Mouse (Mus musculus): Measurements from ENCODE around the gene Rft1. TPM values are rescaled to one million over a fixed set of nuclear protein-coding genes. Genes with fewer than 3 reads are reported as not detected.

Gene Rft1
- total and polyA plus RNA-seq, 3 experiments: 9.1 to 11.3 TPM; not detected in 1

DNA sequence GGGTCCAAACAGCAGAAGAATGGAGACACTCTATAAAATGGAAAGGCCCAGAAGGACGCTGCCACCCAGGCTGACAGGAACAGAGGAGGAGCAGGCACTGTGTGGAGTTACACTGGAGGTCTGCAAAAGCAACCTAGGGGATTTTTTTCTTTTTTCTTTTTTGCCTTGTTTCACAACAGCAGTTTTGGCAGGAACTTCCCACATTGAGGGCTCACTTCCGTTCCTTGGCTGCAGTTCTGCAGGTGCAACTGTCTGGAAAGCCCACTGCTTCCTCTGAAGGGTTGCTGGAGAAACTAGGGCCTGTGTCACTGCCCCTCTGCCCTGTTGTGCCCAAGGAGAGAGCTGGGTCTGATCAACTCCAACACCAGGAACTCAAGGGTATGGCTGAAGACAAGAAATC, 12.4 kb upstream of the Rft1 start:
- no peaks in the 10 kb centered on the region for H3K9me3 ChIP-seq (replicated peaks; ENCODE audit: insufficient read depth, low read length)
- H3K4me3 ChIP-seq (ENCODE audit: control insufficient read depth in 1 of 2, insufficient read depth in 1 of 2, low read depth in 2 of 2, low read length in 2 of 2): no peak overlapping the region
- H3K36me3 ChIP-seq (ENCODE audit: control insufficient read depth in 1 of 2, insufficient read depth in 2 of 2, low read length in 2 of 2): no peaks in the 10 kb centered on the region
- H3K9ac ChIP-seq (ENCODE audit: control insufficient read depth, low read depth, low read length, poor library complexity, severe bottlenecking): no peak overlapping the region
- H3K27ac ChIP-seq (ENCODE audit: control insufficient read depth, low read depth, low read length): no peak overlapping the region
- peaks cover 2 to 7% of the 10 kb centered on the region in 2 experiments; a peak in 3 of 4 replicates for H3K27me3 ChIP-seq (ENCODE audit: control insufficient read depth in 1 of 2, insufficient read depth in 2 of 2, low read length in 2 of 2)
- no peak for TF ChIP-seq ZMIZ1 (IDR thresholded peaks at IDR 0.05; ENCODE audit: low read depth, low read length)
- no peak for TF ChIP-seq NRF1 (IDR thresholded peaks at IDR 0.05; ENCODE audit: insufficient read depth, low read depth, low read length, poor library complexity, severe bottlenecking)
- no peak for TF ChIP-seq RAD21 (IDR thresholded peaks at IDR 0.05; ENCODE audit: low read depth, low read length)
- no peak for TF ChIP-seq MAZ (IDR thresholded peaks at IDR 0.05; ENCODE audit: low read depth, low read length)
- no peak for TF ChIP-seq MAX (IDR thresholded peaks at IDR 0.05; ENCODE audit: low read length)
- TF ChIP-seq GABPA (IDR thresholded peaks at IDR 0.05; ENCODE audit: low read depth, low read length): no peak
- no peak for TF ChIP-seq MAFK (IDR thresholded peaks at IDR 0.05; ENCODE audit: borderline replicate concordance, low read depth, low read length)
- TF ChIP-seq TCF12 (IDR thresholded peaks at IDR 0.05; ENCODE audit: low read depth, low read length): no peak
- TF ChIP-seq ZNF384 (IDR thresholded peaks at IDR 0.05; ENCODE audit: low read depth, low read length): no peak
- TF ChIP-seq ELF1 (IDR thresholded peaks at IDR 0.05; ENCODE audit: low read depth, low read length): no peak
- TF ChIP-seq MYB (IDR thresholded peaks at IDR 0.05; ENCODE audit: low read depth, low read length): no peak
- no peak for TF ChIP-seq POLR2AphosphoS5 (IDR thresholded peaks at IDR 0.05; ENCODE audit: borderline replicate concordance, low read depth, low read length)
- TF ChIP-seq ZC3H11A (IDR thresholded peaks at IDR 0.05; ENCODE audit: low read depth, low read length): no peak
- TF ChIP-seq MYC (IDR thresholded peaks at IDR 0.05; ENCODE audit: low read depth, low read length): no peak
- no peak for TF ChIP-seq CTCF (IDR thresholded peaks at IDR 0.05 in 2 of 3, conservative IDR thresholded peaks at IDR 0.05 in 1 of 3; ENCODE audit: control insufficient read depth in 1 of 3, insufficient read depth in 1 of 3, low read depth in 2 of 3, low read length in 3 of 3, poor library complexity in 1 of 3, severe bottlenecking in 1 of 3)
- TF ChIP-seq KAT2A (conservative IDR thresholded peaks at IDR 0.05; ENCODE audit: low read depth, low read length): no peak
- DNase-seq (ENCODE audit: low read depth, low spot score): no peak
- H3K79me2 ChIP-seq (ENCODE audit: control insufficient read depth, insufficient read depth, low read length, poor library complexity): no peaks in the 10 kb centered on the region
- no peaks in the 10 kb centered on the region for H3K4me1 ChIP-seq (ENCODE audit: control insufficient read depth in 1 of 2, insufficient read depth in 2 of 2, low read length in 2 of 2)

DNA sequence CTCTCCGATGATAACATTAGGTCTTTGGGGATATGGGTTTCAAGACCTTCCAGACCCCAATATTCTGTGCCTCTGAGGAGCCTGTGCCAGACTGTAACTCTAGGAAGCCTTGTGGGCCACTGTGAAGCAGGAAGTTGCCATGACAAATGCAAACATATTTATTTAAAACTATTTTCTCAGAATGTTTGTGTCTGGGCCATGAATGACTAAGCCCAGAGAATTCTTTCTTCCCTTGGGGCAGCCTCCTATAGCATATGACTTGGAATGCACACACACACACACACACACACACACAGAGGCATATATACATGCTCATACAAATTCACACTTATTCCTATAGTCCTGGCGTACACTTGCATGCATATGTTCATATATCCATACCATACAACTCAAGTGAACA, 10.1 kb upstream of the Rft1 start:
- no peak for TF ChIP-seq POLR2A (IDR thresholded peaks at IDR 0.05; ENCODE audit: control insufficient read depth in 1 of 2, insufficient read depth in 1 of 2, low read depth in 1 of 2, low read length in 2 of 2, poor library complexity in 1 of 2)
- no peak for TF ChIP-seq UBTF (IDR thresholded peaks at IDR 0.05; ENCODE audit: borderline replicate concordance, insufficient read depth, low read depth, low read length)
- TF ChIP-seq MYB (IDR thresholded peaks at IDR 0.05; ENCODE audit: low read depth, low read length): no peak
- TF ChIP-seq ZKSCAN1 (IDR thresholded peaks at IDR 0.05; ENCODE audit: low read depth, low read length): no peak
- no peak for TF ChIP-seq HCFC1 (IDR thresholded peaks at IDR 0.05; ENCODE audit: low read depth, low read length)
- TF ChIP-seq ELF1 (IDR thresholded peaks at IDR 0.05; ENCODE audit: low read depth, low read length): no peak
- H3K27me3 ChIP-seq (ENCODE audit: control insufficient read depth in 1 of 2, insufficient read depth in 2 of 2, low read length in 2 of 2): peaks cover under 1 to 7% of the 10 kb centered on the region in 2 experiments
- H3K9ac ChIP-seq (ENCODE audit: control insufficient read depth, low read depth, low read length, poor library complexity, severe bottlenecking): no peak overlapping the region
- H3K4me1 ChIP-seq (ENCODE audit: control insufficient read depth in 1 of 2, insufficient read depth in 2 of 2, low read length in 2 of 2): no peaks in the 10 kb centered on the region
- H3K27ac ChIP-seq (ENCODE audit: control insufficient read depth, low read depth, low read length): no peak overlapping the region
- DNase-seq (ENCODE audit: low read depth, low spot score): no peak
- H3K36me3 ChIP-seq (ENCODE audit: control insufficient read depth in 1 of 2, insufficient read depth in 2 of 2, low read length in 2 of 2): no peaks in the 10 kb centered on the region
- H3K9me3 ChIP-seq (replicated peaks; ENCODE audit: insufficient read depth, low read length): no peaks in the 10 kb centered on the region
- H3K79me2 ChIP-seq (ENCODE audit: control insufficient read depth, insufficient read depth, low read length, poor library complexity): no peaks in the 10 kb centered on the region
- H3K4me3 ChIP-seq (ENCODE audit: control insufficient read depth in 1 of 2, insufficient read depth in 1 of 2, low read depth in 2 of 2, low read length in 2 of 2): no peak overlapping the region
